Mouse (Mus musculus) embryonic fibroblast, embryonic 13.5 days (primary cell): ENCODE results near the gene Adk.

Source experiments
- CTCF ChIP-seq: IDR thresholded peaks from 2 replicates; pipeline ENCODE4 v1.5.1; 2011; ENCODE audit warnings: mild to moderate bottlenecking, control low read depth, low read length, moderate library complexity, borderline replicate concordance; ENCODE audit not compliant: insufficient read depth
- POLR2A ChIP-seq: IDR thresholded peaks from 2 replicates; pipeline ENCODE4 v1.6.1; 2011; ENCODE audit warnings: low read depth, mild to moderate bottlenecking, control low read depth, low read length, moderate library complexity

DNA sequence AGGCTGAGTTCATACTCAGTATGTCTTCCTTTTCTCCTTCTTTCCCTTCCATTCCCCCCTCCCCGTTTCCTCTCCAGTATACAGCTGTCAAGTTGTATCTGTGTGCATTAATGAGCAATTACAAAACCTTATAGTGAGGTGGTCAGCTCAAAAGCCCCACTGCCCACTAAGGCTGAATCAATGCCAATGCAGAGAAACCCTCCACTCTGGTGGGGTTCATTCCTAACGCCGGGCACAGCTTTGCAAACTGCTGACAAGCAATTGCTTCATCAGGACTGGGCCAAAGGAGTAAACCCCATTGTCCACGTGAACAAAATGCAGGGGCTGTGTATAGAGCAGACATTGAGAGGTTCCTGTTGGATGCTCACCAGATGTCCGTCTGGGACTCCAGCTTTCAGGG, 405.5 kb downstream of the Adk start:
- no peak for TF ChIP-seq POLR2A
- TF ChIP-seq CTCF, result no peak
